Mouse (Mus musculus): ENCODE data around the gene Bad. TPM values are rescaled to one million over a fixed set of nuclear protein-coding genes. Genes with fewer than 3 reads are reported as not detected.

Gene Bad
- polyA plus RNA-seq, 1 experiment: 57.3 TPM

DNA sequence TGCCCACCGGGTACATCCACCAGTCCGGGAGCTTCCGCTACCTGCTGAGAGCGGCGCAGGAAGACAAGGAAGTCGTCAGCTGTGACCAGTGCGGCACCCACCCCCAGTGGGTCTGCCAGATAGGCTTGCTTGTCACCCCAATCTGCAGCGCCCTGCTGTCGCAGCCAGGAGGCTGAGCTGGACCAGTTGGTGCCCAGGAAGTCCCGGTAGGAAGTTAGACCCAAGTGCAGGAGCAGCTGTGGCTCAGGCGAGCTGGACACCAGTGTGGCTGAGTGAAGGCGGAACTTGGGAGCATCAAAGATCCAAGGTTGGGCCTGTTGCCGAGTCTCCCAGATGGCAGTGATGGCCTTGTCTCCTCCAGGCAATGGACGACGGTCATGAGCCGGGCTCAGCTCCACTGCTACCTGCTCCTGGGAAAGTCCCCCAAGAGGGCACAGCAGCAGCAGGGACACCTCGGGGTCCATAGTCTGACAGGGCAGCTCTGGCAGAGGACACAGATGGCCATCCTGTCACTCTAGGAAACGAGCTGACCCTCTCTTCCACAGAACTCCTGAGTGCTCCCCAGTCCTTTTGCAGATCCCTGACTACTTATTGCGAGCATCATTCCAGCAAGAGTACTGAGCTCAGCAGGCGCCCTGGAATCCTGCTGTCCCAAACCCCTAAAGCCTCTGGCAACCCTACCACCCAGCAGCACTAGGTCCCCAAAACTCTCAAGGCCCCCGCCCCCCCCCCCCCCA lies 53.8 kb downstream of the Bad start:
- H3K4me1 ChIP-seq (ENCODE audit: control insufficient read depth, insufficient read depth, low read length): peaks cover 19% of the 10 kb centered on the region
- H3K4me3 ChIP-seq (replicated peaks; ENCODE audit: extremely low read depth, low read depth, low read length): peak overlapping the region; percentile 42
- TF ChIP-seq CTCF (IDR thresholded peaks at IDR 0.05; ENCODE audit: insufficient read depth, low read length): no peak
- no peak for DNase-seq
- 39% methylated on average over 21 of the region's 21 CpGs for WGBS

DNA sequence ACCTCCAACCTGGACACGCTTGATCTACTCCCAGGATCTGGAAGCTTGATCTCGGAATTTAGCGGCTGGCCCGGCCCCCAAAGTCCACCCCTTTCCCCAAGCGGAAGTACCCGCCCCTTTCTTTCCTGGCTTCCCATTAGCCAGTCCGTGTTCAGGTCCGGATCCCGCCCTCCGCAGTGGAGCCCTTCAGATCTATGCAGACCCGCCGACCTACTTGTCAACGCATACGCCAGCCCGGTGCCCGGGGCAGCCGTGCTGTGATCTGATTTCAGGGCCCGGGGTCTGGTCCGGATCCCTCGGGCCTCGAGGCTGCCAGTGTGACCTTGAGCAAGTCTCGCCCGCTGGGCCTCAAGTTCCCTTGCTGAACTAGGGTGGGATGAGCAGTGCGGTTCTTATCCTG lies 54.3 kb downstream of the Bad start, which contains the start of the genes Nudt22 and Trpt1:
Gene Nudt22 (minus strand): TSS at position 112 of the 400 bp plus-strand sequence.
Gene Trpt1 (plus strand): TSS at position 126 of the 400 bp plus-strand sequence.
- peak; percentile 86 for DNase-seq
- TF ChIP-seq CTCF (IDR thresholded peaks at IDR 0.05; ENCODE audit: insufficient read depth, low read length): no peak
- TF ChIP-seq POLR2A (IDR thresholded peaks at IDR 0.05; ENCODE audit: borderline replicate concordance, extremely low read depth, low read depth, low read length): peak; percentile 85; the same call in 1 of the 2 replicates
- Histone ChIP-seq H3K4me3 (replicated peaks; ENCODE audit: extremely low read depth, low read depth, low read length) (peak within 1 kb of the TSS; percentile 62), H3K4me1 (ENCODE audit: control insufficient read depth, insufficient read depth, low read length) (peaks cover 19% of the 10 kb centered on the region)
- under 1% methylated on average over 24 of the region's 24 CpGs for WGBS

DNA sequence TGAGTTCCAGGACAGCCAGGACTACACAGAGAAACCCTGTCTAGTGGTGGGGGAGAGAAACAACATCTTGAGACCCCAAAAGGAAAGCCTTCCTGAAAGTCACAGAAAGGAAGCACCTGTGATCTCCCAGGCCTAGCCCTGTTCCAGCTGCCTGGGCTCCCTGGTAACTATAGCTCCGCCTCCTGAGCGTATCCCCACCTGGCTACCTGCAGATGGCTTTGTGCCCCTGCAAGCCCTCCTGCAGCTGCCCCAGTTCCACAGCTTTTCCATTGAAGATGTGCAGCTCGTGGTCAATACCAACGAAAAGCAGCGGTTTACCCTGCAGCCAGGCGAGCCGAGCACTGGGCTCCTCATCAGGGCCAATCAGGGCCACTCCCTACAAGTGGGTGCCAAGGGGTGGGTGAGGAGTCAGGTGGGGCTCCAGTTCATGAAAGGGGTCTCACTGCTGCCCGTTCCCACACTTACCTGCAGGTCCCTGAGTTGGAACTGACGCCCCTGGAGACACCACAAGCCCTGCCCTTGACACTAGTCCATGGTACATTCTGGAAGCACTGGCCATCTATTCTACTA lies 56.1 kb downstream of the Bad start:
- peaks cover 15% of the 10 kb centered on the region for H3K4me1 ChIP-seq (ENCODE audit: control insufficient read depth, insufficient read depth, low read length)
- 86% methylated on average over 9 of the region's 9 CpGs for WGBS
- DNase-seq: no peak
- H3K4me3 ChIP-seq (replicated peaks; ENCODE audit: extremely low read depth, low read depth, low read length): no peak overlapping the region
- no peak for TF ChIP-seq CTCF (IDR thresholded peaks at IDR 0.05; ENCODE audit: insufficient read depth, low read length)

DNA sequence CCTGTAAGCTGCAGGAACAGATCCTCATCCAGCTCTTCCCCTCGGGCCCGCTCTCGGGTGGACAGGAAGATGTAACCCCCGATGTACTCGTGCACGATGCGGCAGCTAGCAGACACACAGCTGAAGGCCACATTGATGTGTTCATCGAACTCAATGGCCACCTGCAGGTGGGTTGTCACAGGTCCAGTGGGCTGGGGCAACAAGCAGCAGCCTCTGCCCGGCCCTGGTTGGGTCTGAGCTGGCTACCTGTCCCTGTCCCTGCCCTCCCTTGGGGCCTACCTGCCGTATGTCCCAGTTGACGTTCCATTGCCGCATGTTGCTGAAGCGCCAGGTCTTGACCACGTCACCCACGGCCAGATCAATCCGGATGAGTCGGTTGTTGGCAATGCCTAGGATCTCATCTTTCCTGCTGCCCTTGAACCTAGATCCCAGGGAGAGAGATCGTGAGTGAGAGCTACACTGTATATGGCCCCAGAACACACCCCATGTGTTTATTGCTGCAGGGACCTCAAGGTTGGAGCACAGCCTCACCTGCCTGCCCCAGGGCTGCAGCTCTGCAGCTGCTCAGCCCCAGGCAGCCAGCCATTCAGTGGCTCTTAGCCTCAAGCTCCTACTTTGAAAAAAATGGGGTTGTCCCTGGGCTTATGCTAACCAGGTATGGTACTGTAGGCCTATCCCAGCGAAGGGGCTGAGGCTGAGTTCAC lies 57.9 kb downstream of the Bad start:
- H3K4me3 ChIP-seq (replicated peaks; ENCODE audit: extremely low read depth, low read depth, low read length): no peak overlapping the region
- WGBS: 91% methylated on average over 19 of the region's 19 CpGs
- peaks cover 12% of the 10 kb centered on the region for H3K4me1 ChIP-seq (ENCODE audit: control insufficient read depth, insufficient read depth, low read length)
- no peak for DNase-seq
- TF ChIP-seq CTCF (IDR thresholded peaks at IDR 0.05; ENCODE audit: insufficient read depth, low read length) (no peak), POLR2A (IDR thresholded peaks at IDR 0.05; ENCODE audit: borderline replicate concordance, extremely low read depth, low read depth, low read length) (no peak)

Other genes with a start within 250 kb of the Bad start
- gene Rps6ka4, start 101.2 kb upstream of the Bad start, polyA plus RNA-seq (2012; rRNA removed): 45.9 and 49.8 TPM in 2 replicates
- 17.3 and 19.9 TPM in 2 replicates for gene Ccdc88b, start 83.7 kb upstream of the Bad start, polyA plus RNA-seq (2012; rRNA removed)
- gene Trmt112, start 32.2 kb upstream of the Bad start, polyA plus RNA-seq (2012; rRNA removed): 115 and 120 TPM in 2 replicates
- gene Prdx5, start 31.8 kb upstream of the Bad start, polyA plus RNA-seq (2012; rRNA removed): 110 and 148 TPM in 2 replicates
- gene Esrra, start 20.0 kb upstream of the Bad start, polyA plus RNA-seq (2012; rRNA removed): 42.9 and 43.8 TPM in 2 replicates
- gene Catsperz, start 16.5 kb upstream of the Bad start, polyA plus RNA-seq (2012; rRNA removed): 0.16 and 0.49 TPM in 2 replicates
- 0.17 TPM in 1 of 2 replicates, not detected in the other for gene Kcnk4, start 7.3 kb upstream of the Bad start, polyA plus RNA-seq (2012; rRNA removed)
- gene Gpr137, start 619 bp downstream of the Bad start, polyA plus RNA-seq (2012; rRNA removed): 77.6 and 85.1 TPM in 2 replicates
- 47.1 and 53.6 TPM in 2 replicates for gene Ppp1r14b, start 33.1 kb downstream of the Bad start, polyA plus RNA-seq (2012; rRNA removed)
- 109 and 124 TPM in 2 replicates for gene Plcb3, start 34.6 kb downstream of the Bad start, polyA plus RNA-seq (2012; rRNA removed)
- 42.3 and 51.3 TPM in 2 replicates for gene Fkbp2, start 38.6 kb downstream of the Bad start, polyA plus RNA-seq (2012; rRNA removed)
- 30.1 and 35.3 TPM in 2 replicates for gene Vegfb, start 45.8 kb downstream of the Bad start, polyA plus RNA-seq (2012; rRNA removed)
- gene Dnajc4, start 50.7 kb downstream of the Bad start, polyA plus RNA-seq (2012; rRNA removed): 36.9 and 38.9 TPM in 2 replicates
- gene Nudt22, start 54.3 kb downstream of the Bad start, polyA plus RNA-seq (2012; rRNA removed): 27.5 and 29.9 TPM in 2 replicates
- gene Trpt1, start 54.3 kb downstream of the Bad start, polyA plus RNA-seq (2012; rRNA removed): 15.1 and 15.6 TPM in 2 replicates
- 36.8 and 41.6 TPM in 2 replicates for gene Fermt3, start 77.6 kb downstream of the Bad start, polyA plus RNA-seq (2012; rRNA removed)
- 25.0 and 31.4 TPM in 2 replicates for gene Stip1, start 98.1 kb downstream of the Bad start, polyA plus RNA-seq (2012; rRNA removed)
- gene Macrod1, start 114.9 kb downstream of the Bad start, polyA plus RNA-seq (2012; rRNA removed): 42.0 and 44.3 TPM in 2 replicates
- 0.29 and 0.40 TPM in 2 replicates for gene Flrt1, start 163.9 kb downstream of the Bad start, polyA plus RNA-seq (2012; rRNA removed)